Mouse (Mus musculus) adipocyte (in vitro differentiated cells): ENCODE results near the gene Oard1.

Source experiments
- DNase-seq: peaks from one replicate; pipeline ENCODE4 v3.0.0-alpha.2; 2016; ENCODE audit warnings: low spot score

The Oard1 gene

GRCm38 (mm10) chr17:48408526-48409291 is 1.1 kb upstream of the Oard1 start:
- peak; percentile 62 for DNase-seq

DNA sequence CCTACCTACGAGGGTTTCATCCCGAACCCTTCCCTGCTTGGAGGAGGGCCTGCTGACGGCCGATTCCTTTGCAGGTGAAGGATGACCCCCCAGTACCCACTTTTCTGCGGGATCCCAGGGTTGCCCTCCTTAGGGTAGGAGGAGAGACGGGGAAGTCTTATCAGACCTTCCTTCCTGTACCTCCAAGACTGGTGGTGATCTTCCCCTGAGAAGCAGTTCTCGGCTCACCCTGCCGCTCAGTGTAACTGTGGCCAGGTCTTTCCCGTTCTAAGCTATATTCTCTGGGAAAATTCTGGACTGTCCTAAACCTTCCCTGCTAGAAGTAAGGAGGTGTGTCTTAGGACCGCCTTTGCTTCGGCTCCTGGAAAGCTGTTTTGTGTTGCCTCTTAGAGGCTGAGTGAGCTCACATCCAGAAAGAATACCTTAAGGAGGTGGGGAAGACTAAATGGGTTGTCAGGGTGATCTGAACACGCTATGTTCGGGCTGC is 528 bp downstream of the Oard1 start:
- peak; percentile 70 for DNase-seq

GRCm38 (mm10) chr17:48411241-48411640 is 1.4 kb downstream of the Oard1 start:
- no peak for DNase-seq

- DNase-seq, result no peak
Measured at GRCm38 (mm10) chr17:48416011-48416410, 6.2 kb downstream of the Oard1 start.

DNA sequence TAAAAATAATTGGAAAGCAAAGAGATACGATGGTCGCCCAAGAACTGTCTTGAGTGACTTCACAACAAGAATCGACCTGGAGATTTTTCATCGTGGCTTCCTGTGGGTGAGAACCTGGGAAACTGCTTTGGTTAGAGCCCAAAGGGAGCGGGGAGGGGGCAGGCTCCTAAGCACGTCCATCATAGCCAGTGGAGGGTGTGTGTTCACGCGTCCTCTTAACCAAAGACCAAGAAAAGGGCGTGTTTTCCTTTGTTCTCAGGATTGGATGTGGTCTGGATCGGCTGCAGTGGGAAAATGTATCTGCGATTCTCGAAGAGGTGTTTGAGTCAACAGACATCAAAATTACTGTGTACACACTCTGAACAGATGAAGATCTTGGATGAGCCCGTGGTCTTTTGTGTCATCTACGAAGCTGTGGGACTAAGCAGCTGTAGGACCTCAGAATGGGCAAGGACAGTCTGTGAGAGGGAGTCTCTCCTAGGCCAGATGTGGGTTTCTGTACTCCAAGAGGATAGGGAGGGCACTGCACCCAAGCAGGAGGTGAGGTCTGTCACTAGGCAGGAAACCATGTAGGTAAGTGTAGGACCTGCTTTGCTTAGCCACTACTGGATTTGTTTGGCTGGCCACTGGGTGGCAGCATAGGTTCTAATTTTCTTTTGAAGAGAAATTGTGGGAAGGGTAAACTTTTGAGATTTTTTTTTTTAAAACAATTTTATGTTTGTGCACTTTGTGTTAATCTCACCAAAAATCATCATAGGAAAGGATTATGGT is 6.8 kb downstream of the Oard1 start:
- peak; percentile 59 for DNase-seq

- DNase-seq, result no peak
Measured at GRCm38 (mm10) chr17:48417521-48417920, 7.7 kb downstream of the Oard1 start.

DNA sequence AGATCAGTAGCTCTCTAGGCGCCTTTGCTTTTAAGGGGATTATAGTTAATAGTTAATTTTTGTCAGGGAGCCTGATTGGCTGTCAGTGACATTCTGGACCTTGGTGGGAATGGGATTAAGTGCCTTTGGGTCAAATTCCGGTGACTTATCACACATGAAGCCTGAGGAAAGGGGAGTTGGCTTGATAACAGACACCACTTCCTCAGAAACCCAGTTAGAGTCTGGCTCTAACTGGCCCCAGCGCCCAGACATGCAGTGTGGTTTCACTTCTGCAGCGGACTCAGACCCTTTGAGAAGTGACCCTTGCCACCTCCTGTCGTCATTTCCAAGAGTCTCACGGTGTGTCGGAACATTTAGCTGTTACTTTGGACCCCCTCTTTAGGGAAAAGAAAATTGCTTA is 8.4 kb downstream of the Oard1 start:
- no peak for DNase-seq

GRCm38 (mm10) chr17:48418781-48419180 is 9.0 kb downstream of the Oard1 start:
- DNase-seq, result no peak

- no peak for DNase-seq
Measured at GRCm38 (mm10) chr17:48419571-48419970, 9.8 kb downstream of the Oard1 start.

DNA sequence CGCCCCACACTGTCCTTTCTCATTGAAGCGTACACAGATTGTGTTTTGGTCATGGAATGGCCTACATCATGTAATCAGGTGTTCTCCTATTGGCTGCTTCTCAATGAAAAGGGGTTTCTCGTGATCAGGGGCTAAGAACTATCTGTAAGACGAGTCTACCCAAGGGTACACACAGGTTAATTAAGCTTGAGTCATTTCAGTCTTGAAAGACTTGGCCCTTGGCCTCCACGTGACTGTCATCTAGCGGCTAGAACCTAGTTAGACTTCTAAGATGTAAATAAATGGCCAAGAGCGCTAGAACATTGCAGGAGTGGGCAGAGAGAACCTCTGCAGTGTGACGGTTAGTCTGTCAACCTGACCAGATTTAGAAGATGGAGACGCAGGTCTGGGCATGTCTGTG is 14.4 kb downstream of the Oard1 start:
- no peak for DNase-seq

- DNase-seq, result no peak
Measured at GRCm38 (mm10) chr17:48425823-48426612, 16.2 kb downstream of the Oard1 start.

GRCm38 (mm10) chr17:48426991-48427750 is 17.4 kb downstream of the Oard1 start:
- DNase-seq, result no peak

DNA sequence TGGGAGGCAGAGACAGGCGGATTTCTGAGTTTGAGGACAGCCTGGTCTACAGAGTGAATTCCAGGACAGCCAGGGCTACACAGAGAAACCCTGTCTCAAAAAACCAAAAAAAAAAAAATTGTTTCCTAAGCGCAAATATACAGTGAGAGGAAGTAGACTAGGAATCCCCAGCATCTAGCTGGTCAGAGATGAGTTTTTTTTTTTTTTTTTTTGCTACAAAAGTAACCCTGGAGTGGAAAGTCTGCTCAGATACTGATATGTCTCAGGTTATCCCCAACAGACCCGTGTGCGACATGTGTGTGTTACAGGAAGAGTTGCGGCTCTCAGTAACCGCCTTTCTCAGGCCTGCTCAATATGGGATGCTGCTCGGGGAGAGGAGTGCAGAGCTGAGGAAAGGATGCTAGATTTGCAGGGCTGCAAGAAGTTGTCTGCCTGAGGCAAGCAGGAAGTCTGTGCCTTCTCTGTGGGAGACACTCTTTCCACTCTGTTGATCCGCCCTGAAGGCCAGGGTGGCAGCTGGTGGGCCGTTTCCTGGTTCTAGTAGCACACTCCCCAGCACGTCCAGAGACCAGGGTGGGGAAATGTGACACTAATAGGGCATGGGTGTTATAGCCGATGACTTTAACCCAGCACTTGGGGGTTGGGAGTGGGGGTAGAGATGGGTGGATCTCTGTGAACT is 18.2 kb downstream of the Oard1 start:
- no peak for DNase-seq

DNA sequence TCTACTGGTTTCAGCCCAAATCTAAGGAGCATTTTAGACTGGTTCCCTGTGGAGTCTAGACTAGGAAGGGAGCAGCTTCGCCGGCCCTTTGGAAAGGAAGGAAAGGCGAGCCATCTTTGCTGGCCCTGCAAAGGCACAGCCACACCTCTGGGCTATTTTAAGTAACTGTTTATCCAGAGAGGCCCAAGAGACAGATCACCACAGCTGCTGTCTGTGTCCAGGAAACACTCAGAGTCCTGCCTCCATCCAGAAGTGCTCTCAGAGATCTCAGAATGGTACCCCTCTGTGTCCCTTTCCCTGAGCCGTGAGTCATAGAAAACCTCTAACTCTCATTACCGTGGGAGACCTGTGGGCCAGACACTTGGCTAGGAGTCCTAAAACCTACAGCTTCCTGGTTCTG is 20.6 kb downstream of the Oard1 start:
- no peak for DNase-seq

DNA sequence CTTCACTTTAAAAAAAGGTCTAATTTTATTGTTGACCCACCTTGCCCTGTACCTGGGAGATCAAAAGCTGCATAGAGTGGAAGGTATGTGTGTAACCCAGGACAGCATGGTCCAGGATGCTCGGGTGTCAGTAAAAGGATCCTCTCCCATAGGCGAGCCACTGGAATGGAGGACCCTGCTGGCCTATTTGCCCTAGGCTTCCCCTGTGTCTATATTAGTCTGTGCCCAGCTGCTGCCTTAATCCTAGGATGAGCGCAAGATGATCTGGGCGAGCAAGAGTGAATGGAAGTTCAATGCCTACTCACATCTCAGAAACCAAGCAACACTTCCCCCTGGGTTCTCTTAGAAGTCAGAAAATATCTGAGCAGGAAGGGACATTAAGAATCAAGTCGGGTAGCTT is 21.2 kb downstream of the Oard1 start:
- no peak for DNase-seq

GRCm38 (mm10) chr17:48432158-48432980 is 22.6 kb downstream of the Oard1 start, which contains the start of gene Apobec2:
Gene Apobec2 (minus strand): TSS chr17:48432930.
- no peak for DNase-seq

GRCm38 (mm10) chr17:48433006-48433655 is 23.3 kb downstream of the Oard1 start:
- no peak for DNase-seq

DNA sequence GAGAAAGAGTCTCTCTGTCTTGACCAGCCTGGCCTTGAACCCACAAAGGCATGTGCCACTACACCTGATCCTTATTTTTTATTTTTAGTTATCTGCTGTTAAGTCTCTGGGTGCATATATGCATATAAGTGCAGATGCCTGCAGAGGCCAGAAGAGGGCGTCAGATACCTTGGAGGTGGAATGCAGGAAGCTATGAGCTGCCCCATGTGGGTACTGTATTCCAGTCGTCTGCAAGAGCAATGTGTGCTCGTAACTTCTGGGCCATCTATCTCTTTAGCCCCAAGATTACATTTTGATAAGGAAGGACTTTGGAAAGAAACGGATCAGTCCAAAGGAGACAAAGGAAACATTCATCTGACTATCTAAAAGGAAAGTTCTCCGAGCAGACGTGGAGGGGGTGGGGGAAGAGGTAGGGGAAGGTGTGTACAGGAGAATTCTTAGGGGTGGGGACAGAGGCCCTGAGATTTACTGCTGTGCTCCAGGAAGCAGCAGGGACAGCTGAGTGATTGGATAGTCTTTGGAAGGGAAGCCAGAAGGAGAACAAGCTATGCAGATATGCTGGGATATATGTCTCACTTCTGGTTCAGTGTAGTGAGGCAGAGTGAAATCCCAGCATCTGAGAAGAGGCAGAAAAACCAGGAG is 24.0 kb downstream of the Oard1 start:
- no peak for DNase-seq

DNA sequence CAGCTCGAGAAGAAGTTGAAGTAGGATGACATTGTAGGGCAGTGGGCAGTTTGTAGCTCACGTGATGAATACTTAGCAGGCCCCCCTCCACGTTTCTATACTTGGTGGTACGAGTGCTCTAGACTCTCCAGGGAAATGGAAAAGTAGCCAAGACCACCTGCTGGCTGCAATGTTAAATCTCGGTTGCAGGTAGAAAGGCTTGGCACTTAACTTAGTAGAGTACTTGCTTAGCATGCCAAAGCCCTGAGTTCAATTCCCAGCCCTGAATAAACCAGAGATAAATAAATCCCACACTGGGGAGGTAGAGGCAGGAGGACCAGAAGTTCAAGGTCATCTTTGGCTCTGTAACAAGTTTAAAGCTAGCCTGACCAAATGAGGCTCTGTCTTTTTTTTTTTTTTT is 24.7 kb downstream of the Oard1 start:
- DNase-seq, result no peak
